In genomic region chr1:177806772-177807171, GRCm38 (mm10) we compare ENCODE assay signal across 8 mouse cellular contexts. TPM values are rescaled to one million over a fixed set of nuclear protein-coding genes. Genes with fewer than 3 reads are reported as not detected.
DNase-seq lines count a peak whose midpoint lies in the region; ATAC-seq and TF ChIP-seq lines count a peak whose summit lies in the region.
"Not testable (repeated sequence)": the region's sequence is repeated elsewhere in the genome, so short reads cannot be mapped to it uniquely, and the experiment has no call there.

No protein-coding gene starts in this region.

- TF ChIP-seq POLR2A in kidney, adult 2 months (IDR thresholded peaks at IDR 0.05; ENCODE audit: low read depth, low read length): not testable (repeated sequence)

- H3K9me3 ChIP-seq in liver, postnatal 0 days (ENCODE audit: low read length); midbrain, embryonic 14.5 days (ENCODE audit: control insufficient read depth, low read length): not testable (repeated sequence)

- not testable (repeated sequence) for H3K27ac ChIP-seq in kidney, adult 2 months (ENCODE audit: insufficient read depth, low read depth, low read length); liver, postnatal 0 days (ENCODE audit: low read depth); midbrain, embryonic 14.5 days (replicated peaks; ENCODE audit: low read depth, low read length)

- ATAC-seq in common myeloid progenitor, adult 5-6 weeks (replicated peaks; ENCODE audit: low read depth, poor library complexity, severe bottlenecking): peak; percentile 66
- ATAC-seq in liver, postnatal 0 days; midbrain, embryonic 14.5 days (ENCODE audit: low FRiP score, low TSS enrichment): not testable (repeated sequence)

- H3K4me1 ChIP-seq in kidney, adult 2 months (ENCODE audit: control insufficient read depth, insufficient read depth, low read length); liver, postnatal 0 days (ENCODE audit: insufficient read depth); midbrain, embryonic 14.5 days (ENCODE audit: control insufficient read depth, insufficient read depth, low read length): not testable (repeated sequence)

- H3K9ac ChIP-seq in liver, postnatal 0 days (replicated peaks); midbrain, embryonic 14.5 days (replicated peaks; ENCODE audit: low read length): not testable (repeated sequence)

- H3K4me2 ChIP-seq in liver, postnatal 0 days (ENCODE audit: low read depth, low read length); midbrain, embryonic 14.5 days (ENCODE audit: low read length): not testable (repeated sequence)

- not testable (repeated sequence) for H3K36me3 ChIP-seq in kidney, adult 2 months (ENCODE audit: control insufficient read depth, insufficient read depth, low read length); liver, postnatal 0 days (replicated peaks; ENCODE audit: insufficient read depth, low read length); midbrain, embryonic 14.5 days (ENCODE audit: control insufficient read depth, insufficient read depth, low read length); splenic B cell, adult 2 months (ENCODE audit: control insufficient read depth, insufficient read depth, low read length, poor library complexity, severe bottlenecking)

- peak; percentile 22; the same call in 1 of the 2 replicates for TF ChIP-seq CTCF in kidney, adult 2 months (conservative IDR thresholded peaks at IDR 0.05; ENCODE audit: insufficient read depth, insufficient read length, low read depth, low read length)
- peak; percentile 56 for TF ChIP-seq CTCF in liver, postnatal 0 days (IDR thresholded peaks at IDR 0.05; ENCODE audit: low read depth)

- TF ChIP-seq EP300 in liver, postnatal 0 days (IDR thresholded peaks at IDR 0.05; ENCODE audit: low read depth): not testable (repeated sequence)

- H3K4me3 ChIP-seq in kidney, adult 2 months (ENCODE audit: insufficient read depth, low read depth, low read length); liver, postnatal 0 days (ENCODE audit: low read depth, low read length); midbrain, embryonic 14.5 days (replicated peaks; ENCODE audit: low read depth, low read length): not testable (repeated sequence)

- WGBS in kidney, adult 2 months: 27% methylated on average over 1 of the region's 1 CpGs
- 17% methylated on average over 1 of the region's 1 CpGs for whole genome bisulfite sequencing in liver, postnatal 0 days (ENCODE audit: insufficient replicate concordance)
- whole genome bisulfite sequencing in midbrain, embryonic 14.5 days: 33% methylated on average over 1 of the region's 1 CpGs

- H3K27me3 ChIP-seq in kidney, adult 2 months (replicated peaks; ENCODE audit: control insufficient read depth, insufficient read depth, low read length); liver, postnatal 0 days (ENCODE audit: insufficient read depth, low read length); midbrain, embryonic 14.5 days (ENCODE audit: control insufficient read depth, insufficient read depth, low read length); splenic B cell, adult 2 months (ENCODE audit: control insufficient read depth, insufficient read depth, low read length, poor library complexity, severe bottlenecking): not testable (repeated sequence)

- DNase-seq in A20 (ENCODE audit: low read depth, low spot score): peak; percentile 56
- peak; percentile 83 for DNase-seq in R1 (ENCODE audit: low read depth, low spot score)
- DNase-seq in gastrocnemius, adult 18-20 months (ENCODE audit: low spot score): peak; percentile 26
- DNase-seq in kidney, adult 2 months: peak; percentile 41
- peak; percentile 48 for DNase-seq in liver, postnatal 0 days
- peak; percentile 40 for DNase-seq in midbrain, embryonic 14.5 days
- DNase-seq in splenic B cell, adult 2 months (ENCODE audit: low read depth, low spot score): peak; percentile 72

RNA-seq across cellular contexts. Expression of gene Adss, which starts 10.5 kb away (rescaled TPM):
- total RNA-seq in common myeloid progenitor, adult 5-6 weeks (2017): 220 and 222 TPM in 2 replicates
- total RNA-seq in gastrocnemius, adult 18-20 months (2021): 1 to 10 TPM; 5.8 to 6.9 TPM
- polyA plus RNA-seq in kidney, adult 2 months (2012; rRNA removed): 19.9 and 25.3 TPM in 2 replicates
- polyA plus RNA-seq in liver, postnatal 0 days (2015; fragmentation: Nextera tagmentation; extraction: Ambion mirVana): 13.0 TPM in 2 replicates
- polyA plus RNA-seq in midbrain, embryonic 14.5 days (2014; fragmentation: Nextera tagmentation; extraction: Ambion mirVana): 47.0 and 54.3 TPM in 2 replicates

Comparison
In these comparisons a context has a peak if more than half of its experiments do, and no peak if none do; other contexts are left out.
1. DNase-seq: peak in every context shown above with its lines; median percentile 83 in R1; 72 in splenic B cell, adult 2 months; 56 in A20; 48 in liver, postnatal 0 days; 41 in kidney, adult 2 months; 40 in midbrain, embryonic 14.5 days; 26 in gastrocnemius, adult 18-20 months.